Mouse (Mus musculus) E14TG2a.4 (cell line): ENCODE results near the gene Luc7l3.

ENCODE experiments used
- CTCF ChIP-seq: conservative IDR thresholded peaks from 2 replicates; pipeline ENCODE4 v1.5.1; 2014; ENCODE audit warnings: low read length
- NANOG ChIP-seq: IDR thresholded peaks from 2 replicates; pipeline ENCODE4 v1.6.1; 2014; ENCODE audit warnings: borderline replicate concordance, low read length, mixed read lengths
- POU5F1 ChIP-seq: IDR thresholded peaks from 2 replicates; pipeline ENCODE4 v1.6.1; 2014; ENCODE audit warnings: low read length, borderline replicate concordance

- TF ChIP-seq CTCF = no peak
- no peak for TF ChIP-seq POU5F1
- no peak for TF ChIP-seq NANOG
Measured at GRCm38 (mm10) chr11:94347063-94347575, 25.3 kb upstream of the Luc7l3 start.
